Mouse (Mus musculus): ENCODE measurements around the gene AC109138.7. TPM values are rescaled to one million over a fixed set of nuclear protein-coding genes. Genes with fewer than 3 reads are reported as not detected.

The AC109138.7 gene
- total RNA-seq, 2 experiments from 2014 or later: not detected

GRCm38 (mm10) chr19:4193129-4193528 is 21.0 kb upstream of the AC109138.7 start:
- no peak for DNase-seq

- DNase-seq: no peak
These were observed 20.0 kb upstream of the AC109138.7 start for GRCm38 (mm10) chr19:4194021-4194724.

GRCm38 (mm10) chr19:4194776-4195650 is 19.1 kb upstream of the AC109138.7 start:
- DNase-seq: no peak

- DNase-seq: no peak
These were observed 18.1 kb upstream of the AC109138.7 start for GRCm38 (mm10) chr19:4196048-4196447.

- DNase-seq: peak; percentile 56 to 68
These were observed 17.6 kb upstream of the AC109138.7 start for GRCm38 (mm10) chr19:4196548-4196947.

- DNase-seq: no peak
These were observed 17.0 kb upstream of the AC109138.7 start for GRCm38 (mm10) chr19:4197180-4197579.

- peak; percentile 98 for DNase-seq
These were observed 12.8 kb upstream of the AC109138.7 start, which contains the start of gene Rad9a for GRCm38 (mm10) chr19:4201291-4201909. Rad9a (minus strand) TSS chr19:4201662.

- peak in 1 of 2 experiments; percentile 46 for DNase-seq
These were observed 12.0 kb upstream of the AC109138.7 start for GRCm38 (mm10) chr19:4202149-4202548.

- DNase-seq: no peak
These were observed 11.0 kb upstream of the AC109138.7 start for GRCm38 (mm10) chr19:4203148-4203547.

GRCm38 (mm10) chr19:4203604-4204326 is 10.4 kb upstream of the AC109138.7 start:
- DNase-seq: peak in 1 of 2 experiments; percentile 55

GRCm38 (mm10) chr19:4204889-4205288 is 9.3 kb upstream of the AC109138.7 start:
- DNase-seq: no peak

GRCm38 (mm10) chr19:4206971-4207370 is 7.2 kb upstream of the AC109138.7 start:
- DNase-seq: peak; percentile 77 to 82

GRCm38 (mm10) chr19:4208563-4208962 is 5.6 kb upstream of the AC109138.7 start:
- no peak for DNase-seq

- no peak for DNase-seq
These were observed 2.1 kb upstream of the AC109138.7 start for GRCm38 (mm10) chr19:4211891-4212588.

- peak in 1 of 2 experiments; percentile 62 for DNase-seq
These were observed 608 bp upstream of the AC109138.7 start for GRCm38 (mm10) chr19:4213524-4213974.

- no peak for DNase-seq
These were observed 754 bp downstream of the AC109138.7 start for GRCm38 (mm10) chr19:4214771-4215450.

GRCm38 (mm10) chr19:4215451-4215840 is 1.3 kb downstream of the AC109138.7 start:
- DNase-seq: no peak

GRCm38 (mm10) chr19:4216041-4216685 is 2.0 kb downstream of the AC109138.7 start:
- peak; percentile 56 to 67 for DNase-seq

GRCm38 (mm10) chr19:4217140-4217539 is 3.0 kb downstream of the AC109138.7 start:
- no peak for DNase-seq

- DNase-seq: no peak
These were observed 3.7 kb downstream of the AC109138.7 start for GRCm38 (mm10) chr19:4217855-4218254.

Measured in heart, adult 18-20 months (tissue).